Mouse (Mus musculus) subcutaneous adipose tissue, adult 2 months (tissue): ENCODE data around the gene Chst15. TPM values are rescaled to one million over a fixed set of nuclear protein-coding genes. Genes with fewer than 3 reads are reported as not detected.

Experiments
- polyA plus RNA-seq: library from polyadenylated mRNA; depleted of rRNA; stranded (reverse); fragments of >200 nt; gene quantifications from 2 replicates; pipeline ENCODE4 v1.2.3, GENCODE M21; 2012; ENCODE audit warnings: low replicate concordance; rRNA removed

Chst15 gene
- 8.3 and 15.8 TPM in 2 replicates for polyA plus RNA-seq

GRCm38 (mm10) chr7:132317036-132317541 lies at the start of gene Chst15:
Chst15 (minus strand) TSS chr7:132317228.

Other genes starting within 250 kb of the Chst15 start
- gene Cpxm2, start 162.5 kb downstream of the Chst15 start, polyA plus RNA-seq: 4.7 and 39.2 TPM in 2 replicates